Mouse (Mus musculus): Measurements from ENCODE around the gene Egfl8. TPM values are rescaled to one million over a fixed set of nuclear protein-coding genes. Genes with fewer than 3 reads are reported as not detected.

Gene Egfl8
- polyA plus RNA-seq, 1 experiment from 2014 or later: 12.3 TPM

GRCm38 (mm10) chr17:34604511-34605237, 11.1 kb downstream of the Egfl8 start:
- peak overlapping the region; percentile 90 for H3K4me2 ChIP-seq (ENCODE audit: low read depth, low read length)
- ATAC-seq (ENCODE audit: low read depth): no peak
- peaks cover 17% of the 10 kb centered on the region for H3K4me1 ChIP-seq (ENCODE audit: control insufficient read depth, insufficient read depth, low read length)
- no peak for DNase-seq (ENCODE audit: low spot score)
- no peaks in the 10 kb centered on the region for H3K9me3 ChIP-seq (ENCODE audit: control insufficient read depth, low read length)
- H3K27ac ChIP-seq (replicated peaks; ENCODE audit: low read depth, low read length): peak overlapping the region; percentile 89
- peaks cover 21% of the 10 kb centered on the region for H3K36me3 ChIP-seq (ENCODE audit: control insufficient read depth, insufficient read depth, low read length)
- H3K9ac ChIP-seq (ENCODE audit: low read depth, low read length): peak overlapping the region; percentile 91
- peak overlapping the region; percentile 74 for H3K4me3 ChIP-seq (ENCODE audit: low read depth, low read length)
- no peaks in the 10 kb centered on the region for H3K27me3 ChIP-seq (replicated peaks; ENCODE audit: control insufficient read depth, insufficient read depth, low read length)
- WGBS: 21% methylated on average over 24 of the region's 24 CpGs

DNA sequence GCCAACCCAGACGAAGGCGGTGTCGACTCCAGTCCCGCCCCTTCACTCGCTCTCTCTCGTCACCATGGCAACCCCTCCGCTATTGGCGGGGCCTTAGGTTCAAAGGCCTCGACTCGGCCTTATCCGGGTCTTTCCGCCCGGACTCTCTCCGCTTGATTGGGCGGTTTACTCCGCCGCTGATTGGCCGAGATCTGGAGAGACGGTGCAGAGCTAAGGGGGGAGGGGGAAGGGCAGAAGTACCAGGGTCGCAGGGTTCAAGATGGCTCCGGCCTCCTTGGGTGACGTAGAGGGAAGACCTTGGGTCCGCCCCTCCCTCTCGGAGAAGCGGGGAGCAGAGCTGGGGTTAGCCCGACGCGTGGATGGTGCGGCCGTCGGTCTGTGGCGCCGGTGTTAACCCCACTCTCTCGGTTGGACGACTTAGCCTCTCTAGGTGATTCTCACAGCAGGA, 11.7 kb downstream of the Egfl8 start, which contains the start of gene Agpat1:
Gene Agpat1 (plus strand): TSS at position 202 of the 448 bp plus-strand sequence.
- H3K27ac ChIP-seq (replicated peaks; ENCODE audit: low read depth, low read length): peak within 1 kb of the TSS; percentile 89
- ATAC-seq (ENCODE audit: low read depth) (peak; percentile 87), DNase-seq (ENCODE audit: low spot score) (peak; percentile 100)
- H3K9me3 ChIP-seq (ENCODE audit: control insufficient read depth, low read length): no peaks in the 10 kb centered on the region
- peak within 1 kb of the TSS; percentile 74 for H3K4me3 ChIP-seq (ENCODE audit: low read depth, low read length)
- peak within 1 kb of the TSS; percentile 91 for H3K9ac ChIP-seq (ENCODE audit: low read depth, low read length)
- peaks cover 21% of the 10 kb centered on the region for H3K36me3 ChIP-seq (ENCODE audit: control insufficient read depth, insufficient read depth, low read length)
- under 1% methylated on average over 31 of the region's 35 CpGs for WGBS
- H3K27me3 ChIP-seq (replicated peaks; ENCODE audit: control insufficient read depth, insufficient read depth, low read length): no peaks in the 10 kb centered on the region
- peak within 1 kb of the TSS; percentile 90 for H3K4me2 ChIP-seq (ENCODE audit: low read depth, low read length)
- peaks cover 17% of the 10 kb centered on the region for H3K4me1 ChIP-seq (ENCODE audit: control insufficient read depth, insufficient read depth, low read length)

GRCm38 (mm10) chr17:34603375-34604060, 12.3 kb downstream of the Egfl8 start, which contains the start of gene Rnf5:
Gene Rnf5 (minus strand): TSS chr17:34603690.
- H3K9me3 ChIP-seq (ENCODE audit: control insufficient read depth, low read length): no peaks in the 10 kb centered on the region
- peaks cover 21% of the 10 kb centered on the region for H3K36me3 ChIP-seq (ENCODE audit: control insufficient read depth, insufficient read depth, low read length)
- peak within 1 kb of the TSS; percentile 76 for H3K9ac ChIP-seq (ENCODE audit: low read depth, low read length)
- H3K27ac ChIP-seq (replicated peaks; ENCODE audit: low read depth, low read length): peak within 1 kb of the TSS; percentile 89
- ATAC-seq (ENCODE audit: low read depth): peak; percentile 96
- peak within 1 kb of the TSS; percentile 74 for H3K4me3 ChIP-seq (ENCODE audit: low read depth, low read length)
- under 1% methylated on average over 30 of the region's 30 CpGs for WGBS
- H3K27me3 ChIP-seq (replicated peaks; ENCODE audit: control insufficient read depth, insufficient read depth, low read length): no peaks in the 10 kb centered on the region
- peak; percentile 100 for DNase-seq (ENCODE audit: low spot score)
- H3K4me2 ChIP-seq (ENCODE audit: low read depth, low read length): peak within 1 kb of the TSS; percentile 90
- peaks cover 17% of the 10 kb centered on the region for H3K4me1 ChIP-seq (ENCODE audit: control insufficient read depth, insufficient read depth, low read length)

- peak overlapping the region; percentile 64; the same call in 1 of the 2 replicates for H3K4me3 ChIP-seq (ENCODE audit: low read depth, low read length)
- 87% methylated on average over 12 of the region's 12 CpGs for WGBS
- DNase-seq (ENCODE audit: low spot score) (no peak), ATAC-seq (ENCODE audit: low read depth) (no peak)
- no peaks in the 10 kb centered on the region for H3K27me3 ChIP-seq (replicated peaks; ENCODE audit: control insufficient read depth, insufficient read depth, low read length)
- peaks cover 21% of the 10 kb centered on the region for H3K4me1 ChIP-seq (ENCODE audit: control insufficient read depth, insufficient read depth, low read length)
- no peak overlapping the region; the same call in 1 of the 2 replicates for H3K4me2 ChIP-seq (ENCODE audit: low read depth, low read length)
- H3K9ac ChIP-seq (ENCODE audit: low read depth, low read length): peak overlapping the region; percentile 76; the same call in 1 of the 2 replicates
- H3K27ac ChIP-seq (replicated peaks; ENCODE audit: low read depth, low read length): no peak overlapping the region
- peaks cover 24% of the 10 kb centered on the region for H3K36me3 ChIP-seq (ENCODE audit: control insufficient read depth, insufficient read depth, low read length)
- no peaks in the 10 kb centered on the region for H3K9me3 ChIP-seq (ENCODE audit: control insufficient read depth, low read length)
Observed at GRCm38 (mm10) chr17:34601796-34602195, 14.0 kb downstream of the Egfl8 start.

DNA sequence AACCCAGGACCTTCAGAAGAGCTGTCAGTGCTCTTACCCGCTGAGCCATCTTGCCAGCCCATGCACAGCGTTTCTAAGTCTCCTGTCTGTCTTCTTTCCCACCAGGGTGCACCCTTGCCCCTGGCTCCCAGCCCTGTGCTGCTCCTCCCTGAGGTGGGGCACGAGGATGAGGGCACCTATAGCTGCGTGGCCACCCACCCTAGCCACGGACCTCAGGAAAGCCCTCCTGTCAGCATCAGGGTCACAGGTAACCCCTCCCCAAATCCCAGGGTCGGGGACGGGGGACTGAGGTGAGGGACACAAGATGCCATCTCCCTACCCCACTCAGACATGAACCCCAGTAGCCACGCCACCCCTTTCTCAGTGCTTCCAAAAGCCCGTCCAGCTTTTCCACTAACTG, 15.9 kb downstream of the Egfl8 start:
- WGBS: 73% methylated on average over 9 of the region's 9 CpGs
- Histone ChIP-seq H3K4me2 (ENCODE audit: low read depth, low read length) (no peak overlapping the region), H3K9ac (ENCODE audit: low read depth, low read length) (no peak overlapping the region), H3K9me3 (ENCODE audit: control insufficient read depth, low read length) (no peaks in the 10 kb centered on the region), H3K36me3 (ENCODE audit: control insufficient read depth, insufficient read depth, low read length) (peaks cover 42% of the 10 kb centered on the region), H3K4me3 (ENCODE audit: low read depth, low read length) (no peak overlapping the region), H3K4me1 (ENCODE audit: control insufficient read depth, insufficient read depth, low read length) (peaks cover 17% of the 10 kb centered on the region), H3K27ac (replicated peaks; ENCODE audit: low read depth, low read length) (no peak overlapping the region), H3K27me3 (replicated peaks; ENCODE audit: control insufficient read depth, insufficient read depth, low read length) (no peaks in the 10 kb centered on the region)
- no peak for ATAC-seq (ENCODE audit: low read depth)
- no peak for DNase-seq (ENCODE audit: low spot score)

- H3K4me2 ChIP-seq (ENCODE audit: low read depth, low read length): no peak within 1 kb of the TSS
- H3K4me1 ChIP-seq (ENCODE audit: control insufficient read depth, insufficient read depth, low read length): peaks cover 21% of the 10 kb centered on the region
- no peak within 1 kb of the TSS for H3K4me3 ChIP-seq (ENCODE audit: low read depth, low read length)
- ATAC-seq (ENCODE audit: low read depth): no peak
- WGBS: 22% methylated on average over 5 of the region's 6 CpGs
- H3K9me3 ChIP-seq (ENCODE audit: control insufficient read depth, low read length): no peaks in the 10 kb centered on the region
- no peaks in the 10 kb centered on the region for H3K27me3 ChIP-seq (replicated peaks; ENCODE audit: control insufficient read depth, insufficient read depth, low read length)
- peak within 1 kb of the TSS; percentile 27 for H3K9ac ChIP-seq (ENCODE audit: low read depth, low read length)
- no peak within 1 kb of the TSS; the same call in 1 of the 2 replicates for H3K27ac ChIP-seq (replicated peaks; ENCODE audit: low read depth, low read length)
- DNase-seq (ENCODE audit: low spot score): no peak
- H3K36me3 ChIP-seq (ENCODE audit: control insufficient read depth, insufficient read depth, low read length): peaks cover 52% of the 10 kb centered on the region
Observed at GRCm38 (mm10) chr17:34597566-34598095, 18.1 kb downstream of the Egfl8 start, which contains the start of gene Ager. Gene Ager (plus strand): TSS chr17:34597862.

DNA sequence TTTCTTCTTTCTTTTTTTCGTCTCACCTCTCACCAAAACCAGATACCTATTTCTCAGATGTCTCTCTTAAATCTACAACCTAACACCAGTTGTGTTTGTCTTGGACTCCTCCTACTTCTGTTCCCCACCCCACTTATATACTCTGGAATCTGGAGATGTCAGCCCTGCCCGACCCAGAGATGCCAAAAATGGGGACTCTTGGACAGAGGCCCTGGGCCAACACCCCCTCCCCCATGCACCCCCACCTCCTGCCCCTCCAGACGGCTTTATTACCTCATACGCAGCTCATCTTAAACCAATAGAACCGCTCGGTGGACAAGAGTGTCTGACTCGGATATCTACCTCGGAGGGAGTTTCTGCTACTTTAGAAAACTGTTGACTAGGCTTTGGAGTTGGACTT, 19.7 kb downstream of the Egfl8 start:
- no peak overlapping the region for H3K4me2 ChIP-seq (ENCODE audit: low read depth, low read length)
- 68% methylated on average over 8 of the region's 8 CpGs for WGBS
- H3K9me3 ChIP-seq (ENCODE audit: control insufficient read depth, low read length): no peaks in the 10 kb centered on the region
- H3K36me3 ChIP-seq (ENCODE audit: control insufficient read depth, insufficient read depth, low read length): peaks cover 43% of the 10 kb centered on the region
- no peak overlapping the region; the same call in 1 of the 2 replicates for H3K9ac ChIP-seq (ENCODE audit: low read depth, low read length)
- no peak overlapping the region for H3K27ac ChIP-seq (replicated peaks; ENCODE audit: low read depth, low read length)
- H3K4me3 ChIP-seq (ENCODE audit: low read depth, low read length): no peak overlapping the region
- peaks cover 21% of the 10 kb centered on the region for H3K4me1 ChIP-seq (ENCODE audit: control insufficient read depth, insufficient read depth, low read length)
- ATAC-seq (ENCODE audit: low read depth) (no peak), DNase-seq (ENCODE audit: low spot score) (no peak)
- H3K27me3 ChIP-seq (replicated peaks; ENCODE audit: control insufficient read depth, insufficient read depth, low read length): no peaks in the 10 kb centered on the region

DNA sequence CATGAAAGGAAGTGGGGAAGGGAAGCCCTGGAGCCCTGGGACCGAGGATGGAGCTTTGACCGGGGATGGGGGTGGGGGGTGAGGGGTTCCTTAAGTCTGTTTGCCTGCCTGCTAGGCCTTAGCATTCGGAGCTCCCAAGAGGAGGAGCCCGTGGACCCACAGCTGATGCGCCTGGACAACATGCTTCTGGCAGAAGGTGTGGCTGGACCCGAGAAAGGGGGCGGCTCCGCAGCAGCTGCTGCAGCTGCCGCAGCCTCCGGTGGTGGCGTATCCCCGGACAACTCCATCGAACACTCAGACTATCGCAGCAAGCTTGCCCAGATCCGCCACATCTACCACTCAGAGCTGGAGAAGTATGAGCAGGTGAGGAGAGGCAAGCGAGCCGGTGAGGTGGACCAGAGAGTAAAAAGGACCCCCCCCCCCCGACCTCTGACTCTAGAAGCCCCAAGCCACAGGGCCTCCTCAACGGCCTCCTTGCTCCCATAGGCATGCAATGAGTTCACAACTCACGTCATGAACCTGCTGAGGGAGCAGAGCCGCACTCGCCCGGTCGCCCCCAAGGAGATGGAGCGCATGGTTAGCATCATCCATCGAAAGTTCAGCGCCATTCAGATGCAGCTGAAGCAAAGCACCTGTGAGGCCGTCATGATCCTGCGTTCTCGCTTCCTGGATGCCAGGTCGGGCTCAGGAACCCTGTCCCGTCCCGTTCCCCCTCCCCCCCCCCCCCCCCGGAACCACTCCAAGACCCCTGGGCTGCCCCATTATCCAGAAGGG, 21.8 kb downstream of the Egfl8 start:
- 37% methylated on average over 20 of the region's 34 CpGs for WGBS

More for the DNA sequence above, 21.8 kb downstream of the Egfl8 start:
- peak overlapping the region; percentile 67 for H3K4me2 ChIP-seq (ENCODE audit: low read depth, low read length)
- H3K27me3 ChIP-seq (replicated peaks; ENCODE audit: control insufficient read depth, insufficient read depth, low read length): no peaks in the 10 kb centered on the region
- DNase-seq (ENCODE audit: low spot score) (peak; percentile 70), ATAC-seq (ENCODE audit: low read depth) (no peak)
- H3K4me3 ChIP-seq (ENCODE audit: low read depth, low read length): peak overlapping the region; percentile 88
- peak overlapping the region; percentile 99 for H3K27ac ChIP-seq (replicated peaks; ENCODE audit: low read depth, low read length)
- H3K9me3 ChIP-seq (ENCODE audit: control insufficient read depth, low read length): no peaks in the 10 kb centered on the region
- H3K4me1 ChIP-seq (ENCODE audit: control insufficient read depth, insufficient read depth, low read length): peaks cover 38% of the 10 kb centered on the region
- H3K9ac ChIP-seq (ENCODE audit: low read depth, low read length): peak overlapping the region; percentile 98
- peaks cover 30% of the 10 kb centered on the region for H3K36me3 ChIP-seq (ENCODE audit: control insufficient read depth, insufficient read depth, low read length)
